In the genomic region with DNA sequence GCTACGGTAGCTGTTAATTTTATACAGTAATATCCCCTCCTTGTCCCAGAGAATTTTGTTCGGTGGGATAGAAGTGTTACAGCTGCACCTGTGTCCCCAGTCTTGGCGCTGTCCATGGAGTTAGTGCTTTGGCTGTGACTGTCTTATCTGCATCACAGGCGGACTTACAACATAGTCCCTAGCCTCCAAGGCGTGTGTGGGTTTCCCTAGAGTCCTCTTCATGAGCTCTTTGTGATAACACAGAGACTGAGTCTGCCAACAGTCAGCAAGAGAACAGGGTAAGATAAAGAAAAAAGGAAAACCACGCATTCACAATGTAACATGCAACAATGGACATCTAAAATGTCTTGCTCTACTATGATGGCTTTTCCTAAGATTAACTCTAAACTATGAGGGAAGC, we compare ENCODE assay signal across 30 mouse cellular contexts.
A peak's percentile ranks its signal among the peaks of the same experiment; 100 is the strongest.
DNase-seq lines count a peak whose midpoint lies in the region; ATAC-seq and TF ChIP-seq lines count a peak whose summit lies in the region.
"Had no signal": no experiment of that assay in that cellular context is flagged by ENCODE, and none has a peak within 500 bp of the region (broad histone marks: within the 10 kb centered on the region; RNA-seq: fewer than 3 reads in every experiment).

No protein-coding gene starts in this region.

- H3K4me3 ChIP-seq in liver, embryonic 12.5 days, result no peak overlapping the region
- no peak overlapping the region for H3K4me3 ChIP-seq in intestine, postnatal 0 days (ENCODE audit: low read depth, low read length)
- H3K4me3 ChIP-seq: embryonic facial prominence, embryonic 10.5 days; embryonic facial prominence, embryonic 13.5 days; erythroblast, embryonic 14.5 days; forebrain, embryonic 12.5 days; forebrain, embryonic 15.5 days; heart, adult 2 months; heart, embryonic 10.5 days; heart, embryonic 13.5 days had no signal

- DNase-seq in 416B (ENCODE audit: low read depth), result peak; percentile 55
- peak; percentile 21 for DNase-seq in c-Kit-positive CD71-positive TER-119-negative erythroid progenitor cells, embryonic 14.5 days (ENCODE audit: low read depth)
- DNase-seq in yolk sac, embryonic 10.5 days (ENCODE audit: low spot score), result no peak
- DNase-seq in thymus, postnatal 36 days, result no peak
- DNase-seq: adrenal gland, postnatal 10 days; adrenal gland, postnatal 36 days; cerebellum, adult 11 months; cerebellum, adult 2 months; cerebellum, adult 9-11 months; cerebellum, postnatal 25 days; embryo, embryonic 11 days; gastrocnemius, postnatal 10 days; gastrocnemius, postnatal 36 days; heart, adult 2 months; heart, postnatal 14 days; heart, postnatal 4 days had no signal

- TF ChIP-seq CTCF in intestine, postnatal 0 days (IDR thresholded peaks at IDR 0.05; ENCODE audit: low read depth), result no peak

- no peaks in the 10 kb centered on the region for H3K27me3 ChIP-seq in liver, embryonic 12.5 days (replicated peaks)
- H3K27me3 ChIP-seq in intestine, postnatal 0 days (replicated peaks; ENCODE audit: control insufficient read depth, insufficient read depth, low read length), result no peaks in the 10 kb centered on the region
- H3K27me3 ChIP-seq: embryonic facial prominence, embryonic 13.5 days; forebrain, embryonic 12.5 days; forebrain, embryonic 15.5 days; heart, embryonic 13.5 days; Patski had no signal

- no peaks in the 10 kb centered on the region for H3K9me3 ChIP-seq in liver, embryonic 12.5 days (replicated peaks)
- no peaks in the 10 kb centered on the region for H3K9me3 ChIP-seq in intestine, postnatal 0 days (ENCODE audit: control insufficient read depth)
- H3K9me3 ChIP-seq: embryonic facial prominence, embryonic 10.5 days; embryonic facial prominence, embryonic 13.5 days; forebrain, embryonic 12.5 days; forebrain, embryonic 15.5 days; heart, embryonic 10.5 days; heart, embryonic 13.5 days had no signal

- peak; percentile 51; the same call in 1 of the 2 replicates for ATAC-seq in liver, embryonic 12.5 days
- peak; percentile 87 for ATAC-seq in megakaryocyte progenitor cell, adult 5-6 weeks (replicated peaks; ENCODE audit: poor library complexity)
- no peak for ATAC-seq in intestine, postnatal 0 days
- ATAC-seq: CD4-positive, CD25-positive, alpha-beta regulatory T cell, adult 4 months; forebrain, embryonic 15.5 days; hindbrain, postnatal 0 days; Patski had no signal

- 28% methylated on average over 6 of the region's 6 CpGs for WGBS in liver, embryonic 12.5 days (ENCODE audit: insufficient replicate concordance)
- WGBS in intestine, postnatal 0 days, result 80% methylated on average over 6 of the region's 6 CpGs

- peaks cover 43% of the 10 kb centered on the region for H3K36me3 ChIP-seq in liver, embryonic 12.5 days
- H3K36me3 ChIP-seq in intestine, postnatal 0 days (ENCODE audit: control insufficient read depth, insufficient read depth), result peaks cover 24% of the 10 kb centered on the region; the same call in 1 of the 2 replicates
- H3K36me3 ChIP-seq: forebrain, embryonic 15.5 days had no signal

- H3K9ac ChIP-seq in liver, embryonic 12.5 days, result no peak overlapping the region
- no peak overlapping the region for H3K9ac ChIP-seq in intestine, postnatal 0 days (ENCODE audit: low read depth, low read length)
- H3K9ac ChIP-seq: embryonic facial prominence, embryonic 13.5 days; forebrain, embryonic 12.5 days; forebrain, embryonic 15.5 days; heart, embryonic 13.5 days; hindbrain, embryonic 14.5 days had no signal

- no peak overlapping the region for H3K27ac ChIP-seq in liver, embryonic 12.5 days
- no peak overlapping the region for H3K27ac ChIP-seq in intestine, postnatal 0 days (ENCODE audit: low read depth, low read length)
- H3K27ac ChIP-seq: embryonic facial prominence, embryonic 10.5 days; embryonic facial prominence, embryonic 13.5 days; forebrain, embryonic 12.5 days; forebrain, embryonic 15.5 days; heart, adult 2 months; heart, embryonic 10.5 days; heart, embryonic 13.5 days; hindbrain, embryonic 14.5 days; hindbrain, postnatal 0 days had no signal

- H3K4me1 ChIP-seq in liver, embryonic 12.5 days, result peaks cover 11% of the 10 kb centered on the region
- no peaks in the 10 kb centered on the region for H3K4me1 ChIP-seq in intestine, postnatal 0 days (replicated peaks; ENCODE audit: control insufficient read depth, insufficient read depth, low read length)
- H3K4me1 ChIP-seq: embryonic facial prominence, embryonic 13.5 days; forebrain, embryonic 12.5 days; forebrain, embryonic 15.5 days had no signal

- no peak overlapping the region for H3K4me2 ChIP-seq in liver, embryonic 12.5 days
- no peak overlapping the region for H3K4me2 ChIP-seq in intestine, postnatal 0 days (replicated peaks; ENCODE audit: low read depth)
- H3K4me2 ChIP-seq: embryonic facial prominence, embryonic 13.5 days; forebrain, embryonic 12.5 days; forebrain, embryonic 15.5 days; heart, embryonic 13.5 days; hindbrain, embryonic 14.5 days had no signal

Comparison
In these comparisons a context has a peak if more than half of its experiments do, and no peak if none do; other contexts are left out.
1. DNase-seq: peak in 416B (single experiment) and c-Kit-positive CD71-positive TER-119-negative erythroid progenitor cells, embryonic 14.5 days (single experiment); none in yolk sac, embryonic 10.5 days (single experiment) and thymus, postnatal 36 days (0 of 2).